Mouse (Mus musculus): ENCODE data around the gene Cage1.

Cage1 gene

GRCm38 (mm10) chr13:37965126-37965914, 71.5 kb downstream of the Cage1 start:
- DNase-seq (ENCODE audit: low read depth, low spot score), result no peak

GRCm38 (mm10) chr13:37964128-37965087, 72.5 kb downstream of the Cage1 start:
- DNase-seq (ENCODE audit: low read depth, low spot score), result no peak

- DNase-seq (ENCODE audit: low read depth, low spot score), result peak; percentile 94
These were observed 73.4 kb downstream of the Cage1 start for GRCm38 (mm10) chr13:37963354-37964007.

GRCm38 (mm10) chr13:37962541-37962940, 74.3 kb downstream of the Cage1 start:
- DNase-seq (ENCODE audit: low read depth, low spot score), result no peak

GRCm38 (mm10) chr13:37959936-37960335, 76.9 kb downstream of the Cage1 start:
- no peak for DNase-seq (ENCODE audit: low read depth, low spot score)

- DNase-seq (ENCODE audit: low read depth, low spot score), result no peak
These were observed 77.5 kb downstream of the Cage1 start for GRCm38 (mm10) chr13:37959239-37959907.

- no peak for DNase-seq (ENCODE audit: low read depth, low spot score)
These were observed 78.2 kb downstream of the Cage1 start for GRCm38 (mm10) chr13:37958498-37959238.

Data from 3T3-L1 (cell line).